Mouse (Mus musculus) MEL (cell line): ENCODE data around the gene Ier3.

Experiments used
- BHLHE40 ChIP-seq: IDR thresholded peaks from 2 replicates; pipeline ENCODE4 v1.6.1; 2012; ENCODE audit warnings: low read depth, mild to moderate bottlenecking, inconsistent platforms, low read length, improper control_type of control experiment, borderline replicate concordance
- CTCF ChIP-seq, 3 experiments: IDR thresholded peaks in 2 of 3; conservative IDR thresholded peaks in 1 of 3; 2 replicates each; pipeline ENCODE4 v1.5.1; 2011 to 2012; ENCODE audit warnings: low read length in 3 of 3, low read depth in 2 of 3, mild to moderate bottlenecking in 2 of 3, improper control_type of control experiment in 1 of 3, inconsistent platforms in 1 of 3, mixed read lengths in 1 of 3, moderate library complexity in 1 of 3; ENCODE audit not compliant: control insufficient read depth in 1 of 3, insufficient read depth in 1 of 3, poor library complexity in 1 of 3, severe bottlenecking in 1 of 3
- ELF1 ChIP-seq: IDR thresholded peaks from 2 replicates; pipeline ENCODE4 v1.6.1; 2014; ENCODE audit warnings: low read depth, mild to moderate bottlenecking, inconsistent platforms, low read length, improper control_type of control experiment, moderate library complexity
- GATA1 ChIP-seq: IDR thresholded peaks from 2 replicates; pipeline ENCODE4 v1.6.1; 2011; ENCODE audit warnings: low read depth, low read length, improper control_type of control experiment
- KAT2A ChIP-seq: conservative IDR thresholded peaks from 2 replicates; pipeline ENCODE4 v1.6.1; 2012; ENCODE audit warnings: low read depth, low read length, improper control_type of control experiment, inconsistent platforms
- MAZ ChIP-seq: IDR thresholded peaks from 2 replicates; pipeline ENCODE4 v1.6.1; 2012; ENCODE audit warnings: low read depth, mild to moderate bottlenecking, inconsistent platforms, low read length, improper control_type of control experiment
- POLR2A ChIP-seq, 2 experiments: IDR thresholded peaks; 2 replicates each; pipeline ENCODE4 v1.6.1; 2011 to 2012; ENCODE audit warnings: low read length in 2 of 2, mild to moderate bottlenecking in 2 of 2, control low read depth in 1 of 2, improper control_type of control experiment in 1 of 2, low read depth in 1 of 2, moderate library complexity in 1 of 2; ENCODE audit not compliant: control insufficient read depth in 1 of 2, insufficient read depth in 1 of 2, poor library complexity in 1 of 2
- POLR2AphosphoS2 ChIP-seq: IDR thresholded peaks from 2 replicates; pipeline ENCODE4 v1.6.1; 2011; ENCODE audit warnings: low read length, improper control_type of control experiment
- POLR2AphosphoS5 ChIP-seq: IDR thresholded peaks from 2 replicates; pipeline ENCODE4 v1.6.1; 2012; ENCODE audit warnings: low read depth, borderline replicate concordance, mild to moderate bottlenecking, inconsistent platforms, low read length, moderate library complexity, mixed read lengths
- RAD21 ChIP-seq: IDR thresholded peaks from 2 replicates; pipeline ENCODE4 v1.6.1; 2011; ENCODE audit warnings: mild to moderate bottlenecking, low read depth, low read length, improper control_type of control experiment
- USF1 ChIP-seq: IDR thresholded peaks from 2 replicates; pipeline ENCODE4 v1.6.1; 2014; ENCODE audit warnings: low read depth, mild to moderate bottlenecking, inconsistent platforms, low read length, improper control_type of control experiment, moderate library complexity
- USF2 ChIP-seq, 2 experiments: IDR thresholded peaks; 2 replicates each; pipeline ENCODE4 v1.6.1; 2011 to 2012; ENCODE audit warnings: improper control_type of control experiment in 2 of 2, low read length in 2 of 2, borderline replicate concordance in 1 of 2, inconsistent platforms in 1 of 2, low read depth in 1 of 2, mild to moderate bottlenecking in 1 of 2; ENCODE audit not compliant: insufficient read depth in 1 of 2

DNA sequence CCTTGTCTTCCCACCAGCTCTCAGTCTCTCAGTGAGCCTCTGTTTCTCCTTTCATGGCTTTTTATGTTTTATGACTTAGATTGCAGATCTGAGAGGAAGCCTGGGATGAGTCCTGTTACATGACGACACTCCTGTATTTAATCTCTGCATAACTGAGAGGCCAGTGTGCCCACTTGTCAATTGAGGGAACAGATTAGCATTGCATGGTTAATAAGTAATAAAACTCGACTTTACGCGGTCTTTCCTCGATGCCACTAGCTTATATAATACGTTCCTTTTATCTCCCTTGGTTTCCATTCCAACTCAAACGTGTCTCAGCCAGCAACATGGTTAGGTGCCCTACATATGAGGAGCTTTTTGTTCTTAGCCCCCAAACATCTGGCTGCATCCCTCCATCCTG, 5.6 kb upstream of the Ier3 start:
- TF ChIP-seq GATA1 (no peak), MAZ (no peak), POLR2A (IDR thresholded peaks at IDR 0.05; ENCODE audit: control insufficient read depth in 1 of 2, insufficient read depth in 1 of 2, low read depth in 1 of 2, low read length in 2 of 2, poor library complexity in 1 of 2) (no peak), CTCF (IDR thresholded peaks at IDR 0.05 in 2 of 3, conservative IDR thresholded peaks at IDR 0.05 in 1 of 3; ENCODE audit: control insufficient read depth in 1 of 3, insufficient read depth in 1 of 3, low read depth in 2 of 3, low read length in 3 of 3, poor library complexity in 1 of 3, severe bottlenecking in 1 of 3) (no peak), POLR2AphosphoS5 (no peak), ELF1 (no peak), USF2 (IDR thresholded peaks at IDR 0.05; ENCODE audit: borderline replicate concordance in 1 of 2, insufficient read depth in 1 of 2, low read depth in 1 of 2, low read length in 2 of 2) (no peak), BHLHE40 (no peak), POLR2AphosphoS2 (no peak), RAD21 (no peak), USF1 (no peak), KAT2A (no peak)
